Mouse (Mus musculus) ES-Bruce4 (cell line): ENCODE measurements around the gene Mki67. TPM values are rescaled to one million over a fixed set of nuclear protein-coding genes. Genes with fewer than 3 reads are reported as not detected.

ENCODE experiments used
- H3K27ac ChIP-seq: 2 replicates; pipeline ENCODE4 v1.5.1; 2012; ENCODE audit warnings: low read length, inconsistent platforms; ENCODE audit not compliant: insufficient read depth
- H3K27me3 ChIP-seq: 2 replicates; pipeline ENCODE4 v1.6.1; 2012; ENCODE audit warnings: mild to moderate bottlenecking, low read length, inconsistent platforms; ENCODE audit not compliant: control insufficient read depth, poor library complexity, insufficient read depth, severe bottlenecking
- H3K36me3 ChIP-seq: 2 replicates; pipeline ENCODE4 v1.6.1; 2012; ENCODE audit warnings: inconsistent platforms, mild to moderate bottlenecking, low read length, moderate library complexity; ENCODE audit not compliant: control insufficient read depth, poor library complexity, insufficient read depth, severe bottlenecking
- H3K4me1 ChIP-seq: one replicate; pipeline ENCODE4 v1.8.1; 2011; ENCODE audit warnings: low read length; ENCODE audit not compliant: control insufficient read depth, insufficient read depth
- H3K4me3 ChIP-seq: 2 replicates; pipeline ENCODE4 v1.5.1; 2011; ENCODE audit warnings: low read depth, mild to moderate bottlenecking, low read length
- H3K9ac ChIP-seq: 2 replicates; pipeline ENCODE4 v1.6.1; 2012; ENCODE audit warnings: low read depth, mild to moderate bottlenecking, inconsistent platforms; ENCODE audit not compliant: poor library complexity, severe bottlenecking
- H3K9me3 ChIP-seq: replicated peaks from 2 replicates; pipeline ENCODE4 v1.6.1; 2012; ENCODE audit warnings: mild to moderate bottlenecking, low read length, inconsistent platforms; ENCODE audit not compliant: control insufficient read depth, poor library complexity, insufficient read depth, severe bottlenecking
- CTCF ChIP-seq: IDR thresholded peaks from one replicate; pipeline ENCODE4 v1.8.1; 2011; ENCODE audit warnings: low read depth, low read length
- EP300 ChIP-seq: IDR thresholded peaks from 2 replicates; pipeline ENCODE4 v1.6.1; 2011; ENCODE audit warnings: low read depth, low read length; ENCODE audit not compliant: insufficient read depth
- POLR2A ChIP-seq: IDR thresholded peaks from one replicate; pipeline ENCODE4 v1.8.1; 2011; ENCODE audit warnings: low read length; ENCODE audit not compliant: insufficient read depth
- polyA plus RNA-seq: library from polyadenylated mRNA; stranded (reverse); fragments of >200 nt; gene quantifications from 2 replicates; pipeline ENCODE4 v1.2.4, GENCODE M21; 2011; ENCODE audit warnings: low read depth; ENCODE audit not compliant: missing spikeins, insufficient read depth, insufficient read length

Gene Mki67
- 217 and 225 TPM in 2 replicates for polyA plus RNA-seq

DNA sequence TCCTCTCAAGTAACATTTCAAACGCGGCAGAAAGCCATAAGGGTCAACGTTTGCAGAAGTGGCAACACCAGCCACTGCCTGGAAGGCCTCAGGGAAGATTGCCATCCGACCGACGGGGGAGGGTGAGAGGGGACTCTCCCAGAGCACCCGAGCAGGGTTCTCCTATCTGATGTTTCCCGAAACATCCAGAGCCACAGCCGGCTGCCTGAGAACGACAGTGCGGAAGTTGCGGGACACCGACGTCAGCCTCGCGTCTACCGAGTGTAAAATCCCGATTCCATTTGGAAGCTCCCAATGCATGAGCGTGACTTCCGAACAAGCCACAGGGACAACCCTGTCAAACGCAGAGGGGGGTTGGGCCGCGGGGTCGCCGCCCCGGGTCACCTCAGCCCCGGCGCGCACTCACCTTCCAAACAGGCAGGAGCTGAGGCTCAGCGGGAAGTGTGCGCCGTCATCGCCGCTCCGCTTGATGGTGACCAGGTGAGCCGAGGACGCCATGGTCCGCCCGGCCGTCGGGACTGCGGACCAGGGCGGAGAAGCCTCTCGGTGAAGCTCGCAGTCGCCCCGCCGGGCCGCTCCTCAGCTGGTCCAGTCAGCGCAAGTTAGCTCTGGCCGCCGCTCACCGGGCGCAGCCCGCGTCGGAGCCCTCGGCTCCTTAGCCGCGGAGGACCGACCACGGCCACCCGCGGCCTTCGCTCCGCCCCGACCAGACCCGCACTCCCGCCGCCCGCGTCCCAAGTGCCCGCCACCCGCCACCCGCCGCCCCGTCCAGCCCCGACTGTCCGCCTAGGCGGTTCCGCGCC is at the start of gene Mki67:
TSS of gene Mki67 (minus strand) at position 720 of the 803 bp plus-strand sequence.
- Histone ChIP-seq H3K9ac (peak within 1 kb of the TSS; percentile 98), H3K9me3 (no peaks in the 10 kb centered on the region), H3K27me3 (no peaks in the 10 kb centered on the region), H3K4me1 (peaks cover 1% of the 10 kb centered on the region), H3K4me3 (peak within 1 kb of the TSS; percentile 98), H3K27ac (no peak within 1 kb of the TSS), H3K36me3 (peaks cover 6% of the 10 kb centered on the region)
- TF ChIP-seq POLR2A (no peak), CTCF (no peak), EP300 (no peak)

DNA sequence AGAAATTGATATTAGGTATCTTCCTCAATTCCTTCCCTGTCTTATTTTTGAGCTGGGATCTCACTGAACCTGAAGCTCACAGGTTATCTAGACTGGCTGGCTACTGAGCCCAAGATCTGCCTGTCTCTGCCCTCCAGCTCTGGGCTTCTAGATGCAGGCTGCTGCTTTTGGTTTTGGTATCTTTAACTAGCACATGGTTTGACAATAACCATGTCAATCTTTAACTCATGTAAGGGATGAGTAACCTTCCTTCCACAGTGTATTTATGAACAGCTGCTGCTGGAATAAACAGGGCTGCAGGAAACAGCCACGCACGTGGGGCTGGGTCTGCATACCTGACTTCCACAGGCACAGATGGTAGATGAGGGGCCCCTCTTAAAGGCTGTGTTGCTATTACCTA is 47.1 kb upstream of the Mki67 start:
- Histone ChIP-seq H3K9ac (no peak overlapping the region), H3K27ac (no peak overlapping the region), H3K36me3 (no peaks in the 10 kb centered on the region), H3K27me3 (no peaks in the 10 kb centered on the region), H3K9me3 (no peaks in the 10 kb centered on the region), H3K4me1 (no peaks in the 10 kb centered on the region), H3K4me3 (no peak overlapping the region)
- no peak for TF ChIP-seq CTCF
- TF ChIP-seq POLR2A, result no peak
- TF ChIP-seq EP300, result no peak

DNA sequence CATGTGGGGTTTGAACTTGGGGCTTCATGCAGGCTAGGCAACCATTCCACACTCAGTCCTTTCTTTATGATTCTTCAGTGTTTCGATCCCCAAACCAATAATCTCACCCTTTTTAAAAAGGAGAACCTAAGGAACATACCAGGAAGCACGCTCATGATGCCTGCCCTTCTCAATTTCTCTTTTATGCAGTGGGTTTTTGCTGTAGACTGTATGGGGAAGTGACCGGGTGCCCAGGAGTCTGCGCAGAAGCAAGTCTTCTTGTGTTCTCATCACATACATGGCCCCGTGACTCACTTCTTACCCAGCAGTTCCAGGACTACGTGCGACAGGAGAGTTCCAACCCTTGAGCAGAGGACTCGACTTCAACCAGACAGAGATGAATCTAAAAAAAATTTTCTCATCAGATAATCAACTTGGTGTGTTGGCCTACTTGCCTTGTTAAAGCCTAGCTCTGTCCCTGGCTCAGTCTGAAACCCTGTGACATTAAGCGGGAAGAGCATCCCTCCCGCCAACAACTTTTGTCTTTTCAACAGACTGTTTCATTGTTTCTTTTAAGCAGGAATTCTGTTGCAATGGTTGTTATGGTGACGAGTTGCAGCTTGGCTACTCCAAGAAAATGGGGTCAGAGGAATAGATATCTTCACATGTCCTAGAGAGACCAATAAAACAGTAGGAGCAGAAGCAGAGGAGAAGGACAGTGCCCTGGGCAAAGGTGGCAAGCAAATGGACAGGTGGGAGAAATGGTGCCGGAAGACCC is 42.8 kb upstream of the Mki67 start:
- no peaks in the 10 kb centered on the region for H3K9me3 ChIP-seq
- TF ChIP-seq POLR2A (no peak), CTCF (no peak), EP300 (no peak)

DNA sequence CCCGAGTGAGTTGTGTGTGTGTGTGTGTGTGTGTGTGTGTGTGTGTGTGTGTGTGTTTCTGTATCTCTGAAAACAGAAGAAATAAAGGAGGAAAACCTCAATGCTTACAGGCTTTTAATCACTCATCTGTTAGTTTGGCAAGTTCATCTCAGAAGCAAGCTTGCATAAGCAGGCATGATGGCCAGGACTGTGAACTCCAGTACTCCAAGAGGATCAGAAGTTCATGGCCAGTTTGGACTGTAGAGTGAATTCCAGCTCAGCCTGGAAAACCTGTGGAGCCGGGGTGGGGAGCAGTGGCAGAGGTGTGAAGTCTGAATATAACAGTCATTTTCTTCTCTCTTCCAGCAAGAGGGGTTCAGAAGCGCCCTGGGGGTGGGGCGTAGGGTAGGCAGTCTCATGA is 42.0 kb upstream of the Mki67 start:
- H3K4me3 ChIP-seq, result no peak overlapping the region
- no peaks in the 10 kb centered on the region for H3K9me3 ChIP-seq
- no peaks in the 10 kb centered on the region for H3K27me3 ChIP-seq
- no peak overlapping the region for H3K9ac ChIP-seq
- TF ChIP-seq EP300 (no peak), CTCF (no peak), POLR2A (no peak)
- H3K4me1 ChIP-seq, result no peaks in the 10 kb centered on the region
- no peaks in the 10 kb centered on the region for H3K36me3 ChIP-seq
- no peak overlapping the region for H3K27ac ChIP-seq

More for the DNA sequence above, 42.8 kb upstream of the Mki67 start:
- H3K27me3 ChIP-seq, result no peaks in the 10 kb centered on the region
- no peak overlapping the region for H3K9ac ChIP-seq
- no peaks in the 10 kb centered on the region for H3K4me1 ChIP-seq
- no peaks in the 10 kb centered on the region for H3K36me3 ChIP-seq
- H3K27ac ChIP-seq, result no peak overlapping the region
- no peak overlapping the region for H3K4me3 ChIP-seq

DNA sequence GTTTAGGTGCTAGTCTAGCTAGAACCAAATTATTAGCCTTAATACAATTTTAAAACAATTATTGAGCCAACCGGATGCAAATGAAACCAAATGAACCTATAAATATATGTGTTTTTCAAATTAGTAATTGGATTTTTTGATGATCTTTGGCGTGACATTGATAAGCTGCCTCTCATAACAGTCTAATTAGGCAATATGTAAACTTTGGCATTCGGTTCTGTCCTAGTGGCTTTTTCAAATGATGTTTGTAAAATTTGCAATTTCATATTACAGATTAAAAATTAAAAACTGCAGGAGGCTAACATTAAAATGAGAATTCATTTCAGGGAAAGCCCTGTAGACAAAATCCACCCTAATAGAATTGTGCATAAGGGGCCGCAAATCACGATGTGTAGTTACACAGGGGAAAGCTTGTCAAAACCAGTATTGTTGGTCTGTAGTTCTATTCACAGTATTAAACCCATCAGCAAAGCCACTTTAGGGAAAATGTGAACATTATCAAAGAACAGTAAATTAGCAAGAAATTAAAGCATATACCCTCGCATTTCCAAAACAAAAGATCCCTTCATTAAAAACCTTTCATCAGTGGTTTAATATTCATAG is 40.9 kb upstream of the Mki67 start:
- no peaks in the 10 kb centered on the region for H3K4me1 ChIP-seq
- no peaks in the 10 kb centered on the region for H3K9me3 ChIP-seq
- H3K36me3 ChIP-seq, result no peaks in the 10 kb centered on the region
- H3K27ac ChIP-seq, result no peak overlapping the region
- TF ChIP-seq EP300 (no peak), CTCF (no peak), POLR2A (no peak)
- H3K9ac ChIP-seq, result no peak overlapping the region
- no peaks in the 10 kb centered on the region for H3K27me3 ChIP-seq
- H3K4me3 ChIP-seq, result no peak overlapping the region
